14 mouse cellular contexts compared by ENCODE assay signal in genomic region chr13:39161980-39162379, GRCm38 (mm10).
DNase-seq lines count a peak whose midpoint lies in the region; ATAC-seq and TF ChIP-seq lines count a peak whose summit lies in the region.
"Had no signal": no experiment of that assay in that cellular context is flagged by ENCODE, and none has a peak within 500 bp of the region (broad histone marks: within the 10 kb centered on the region; RNA-seq: fewer than 3 reads in every experiment).

No protein-coding gene starts in this region.

- no peak for TF ChIP-seq RAD21 in CH12.LX (IDR thresholded peaks at IDR 0.05; ENCODE audit: low read depth, low read length)

- H3K79me2 ChIP-seq in CH12.LX (replicated peaks; ENCODE audit: control insufficient read depth, extremely low read depth, insufficient read depth, poor library complexity, severe bottlenecking): no peaks in the 10 kb centered on the region

- no peak overlapping the region for H3K9ac ChIP-seq in CH12.LX (ENCODE audit: insufficient read depth, low read depth)
- no peak overlapping the region for H3K9ac ChIP-seq in hindbrain, embryonic 14.5 days
- H3K9ac ChIP-seq: liver, embryonic 12.5 days had no signal

- no peak for TF ChIP-seq POLR2A in kidney, adult 2 months (IDR thresholded peaks at IDR 0.05; ENCODE audit: low read depth, low read length)
- no peak for TF ChIP-seq POLR2A in CH12.LX (IDR thresholded peaks at IDR 0.05; ENCODE audit: low read depth, low read length)
- no peak for TF ChIP-seq POLR2A in thymus, adult 2 months (IDR thresholded peaks at IDR 0.05; ENCODE audit: control insufficient read depth, extremely low read depth, insufficient read depth, low read length, poor library complexity)

- no peak overlapping the region for H3K27ac ChIP-seq in kidney, adult 2 months (ENCODE audit: insufficient read depth, low read depth, low read length)
- no peak overlapping the region for H3K27ac ChIP-seq in CH12.LX (ENCODE audit: insufficient read depth, low read depth)
- H3K27ac ChIP-seq in hindbrain, embryonic 14.5 days: no peak overlapping the region
- no peak overlapping the region for H3K27ac ChIP-seq in thymus, adult 2 months (ENCODE audit: control insufficient read depth, insufficient read depth, low read length)
- H3K27ac ChIP-seq: liver, embryonic 12.5 days had no signal

- H3K27me3 ChIP-seq in kidney, adult 2 months (replicated peaks; ENCODE audit: control insufficient read depth, insufficient read depth, low read length): no peaks in the 10 kb centered on the region
- H3K27me3 ChIP-seq in CH12.LX (replicated peaks): no peaks in the 10 kb centered on the region
- H3K27me3 ChIP-seq in hindbrain, embryonic 14.5 days (ENCODE audit: control insufficient read depth, insufficient read depth, low read length): no peaks in the 10 kb centered on the region
- H3K27me3 ChIP-seq in thymus, adult 2 months (ENCODE audit: control insufficient read depth, insufficient read depth, low read length): no peaks in the 10 kb centered on the region
- H3K27me3 ChIP-seq: liver, embryonic 12.5 days had no signal

- H3K4me2 ChIP-seq in CH12.LX (ENCODE audit: insufficient read depth, low read depth, poor library complexity, severe bottlenecking): no peak overlapping the region
- no peak overlapping the region for H3K4me2 ChIP-seq in hindbrain, embryonic 14.5 days (replicated peaks)
- H3K4me2 ChIP-seq: liver, embryonic 12.5 days had no signal

- no peak overlapping the region for H3K4me3 ChIP-seq in kidney, adult 2 months (ENCODE audit: insufficient read depth, low read depth, low read length)
- no peak overlapping the region for H3K4me3 ChIP-seq in CH12.LX (replicated peaks in 1 of 3; ENCODE audit: low read depth in 2 of 3, low read length in 2 of 3, poor library complexity in 1 of 3)
- no peak overlapping the region for H3K4me3 ChIP-seq in hindbrain, embryonic 14.5 days (replicated peaks; ENCODE audit: low read length)
- H3K4me3 ChIP-seq in thymus, adult 2 months (ENCODE audit: control insufficient read depth, insufficient read depth, low read length): no peak overlapping the region
- H3K4me3 ChIP-seq: liver, embryonic 12.5 days had no signal

- no peaks in the 10 kb centered on the region for H3K4me1 ChIP-seq in kidney, adult 2 months (ENCODE audit: control insufficient read depth, insufficient read depth, low read length)
- peaks cover 3 to 21% of the 10 kb centered on the region in 2 experiments; a peak in 2 of 4 replicates for H3K4me1 ChIP-seq in CH12.LX (ENCODE audit: control insufficient read depth in 1 of 2, insufficient read depth in 2 of 2)
- no peaks in the 10 kb centered on the region; the same call in 1 of the 2 replicates for H3K4me1 ChIP-seq in hindbrain, embryonic 14.5 days (replicated peaks; ENCODE audit: control insufficient read depth, insufficient read depth, low read length)
- no peaks in the 10 kb centered on the region for H3K4me1 ChIP-seq in thymus, adult 2 months (replicated peaks; ENCODE audit: control insufficient read depth, insufficient read depth, low read length)
- H3K4me1 ChIP-seq: liver, embryonic 12.5 days had no signal

- dilution Hi-C loops in CH12.LX (cut with MboI; ENCODE audit: extremely low pct_ligation_motif_present, extremely low pct_unique_long_range_greater_than_20kb, low sequenced_read_pairs): no loop called here

- H3K36me3 ChIP-seq in kidney, adult 2 months (ENCODE audit: control insufficient read depth, insufficient read depth, low read length): no peaks in the 10 kb centered on the region
- no peaks in the 10 kb centered on the region for H3K36me3 ChIP-seq in CH12.LX (replicated peaks in 1 of 2; ENCODE audit: control insufficient read depth in 1 of 2, insufficient read depth in 1 of 2, low read length in 1 of 2)
- no peaks in the 10 kb centered on the region for H3K36me3 ChIP-seq in hindbrain, embryonic 14.5 days (replicated peaks; ENCODE audit: control insufficient read depth, insufficient read depth)
- H3K36me3 ChIP-seq in thymus, adult 2 months (ENCODE audit: control insufficient read depth, insufficient read depth, low read length): no peaks in the 10 kb centered on the region
- H3K36me3 ChIP-seq: liver, embryonic 12.5 days had no signal

- DNase-seq in kidney, postnatal 10 days: peak; percentile 4
- no peak for DNase-seq in kidney, adult 2 months
- DNase-seq in CH12.LX (ENCODE audit: extremely low read depth): peak; percentile 52
- DNase-seq in embryo, embryonic 10.5 days (ENCODE audit: low spot score): peak; percentile 5
- no peak for DNase-seq in hindbrain, embryonic 14.5 days (ENCODE audit: low spot score)
- no peak for DNase-seq in thymus, adult 2 months
- DNase-seq: adrenal gland, adult 8-10 months; cerebellum, postnatal 25 days; heart, postnatal 36 days; kidney, adult 11 months; right cerebral cortex, postnatal 4 days; thymus, postnatal 4 days had no signal

- peak; percentile 43; the same call in 1 of the 2 replicates for ATAC-seq in hindbrain, embryonic 14.5 days (ENCODE audit: low FRiP score)
- ATAC-seq in CD4-positive, CD25-positive, alpha-beta regulatory T cell, adult 4 months: no peak
- ATAC-seq: liver, embryonic 12.5 days had no signal

- no peaks in the 10 kb centered on the region for H3K9me3 ChIP-seq in CH12.LX (replicated peaks; ENCODE audit: low read length)
- H3K9me3 ChIP-seq in hindbrain, embryonic 14.5 days (ENCODE audit: control insufficient read depth, low read length): no peaks in the 10 kb centered on the region
- H3K9me3 ChIP-seq: liver, embryonic 12.5 days had no signal

- TF ChIP-seq CTCF in kidney, adult 2 months (conservative IDR thresholded peaks at IDR 0.05; ENCODE audit: insufficient read depth, insufficient read length, low read depth, low read length): no peak
- TF ChIP-seq CTCF in CH12.LX (conservative IDR thresholded peaks at IDR 0.05 in 1 of 2, IDR thresholded peaks at IDR 0.05 in 1 of 2; ENCODE audit: low read depth in 2 of 2, low read length in 2 of 2): no peak
- no peak for TF ChIP-seq CTCF in thymus, adult 2 months (IDR thresholded peaks at IDR 0.05; ENCODE audit: borderline replicate concordance, control insufficient read depth, extremely low read depth, insufficient read depth, low read length, poor library complexity)

- no peak for TF ChIP-seq EP300 in CH12.LX (IDR thresholded peaks at IDR 0.05; ENCODE audit: low read length)

- in situ Hi-C loops in CH12.LX (cut with MboI; ENCODE audit: low pct_ligation_motif_present, low pct_unique_long_range_greater_than_20kb, low sequenced_read_pairs): no loop called here

- WGBS in kidney, adult 2 months: 42% methylated on average over 2 of the region's 2 CpGs
- WGBS in hindbrain, embryonic 14.5 days: 55% methylated on average over 2 of the region's 2 CpGs
- WGBS in thymus, adult 2 months: 73% methylated on average over 2 of the region's 2 CpGs

TF ChIP-seq in CH12.LX, 34 proteins besides CTCF, POLR2A, EP300 and RAD21:
- TF ChIP-seq MAFK (IDR thresholded peaks at IDR 0.05; ENCODE audit: insufficient replicate concordance, low read length) (no peak), USF1 (IDR thresholded peaks at IDR 0.05; ENCODE audit: low read depth, low read length) (no peak), KAT2A (IDR thresholded peaks at IDR 0.05; ENCODE audit: insufficient replicate concordance, low read length) (no peak), MEF2A (IDR thresholded peaks at IDR 0.05; ENCODE audit: borderline replicate concordance, low read depth, low read length) (no peak), UBTF (IDR thresholded peaks at IDR 0.05; ENCODE audit: low read depth, low read length) (no peak), POLR2AphosphoS2 (IDR thresholded peaks at IDR 0.05; ENCODE audit: low read depth, low read length) (no peak), SMC3 (IDR thresholded peaks at IDR 0.05; ENCODE audit: low read depth, low read length) (no peak), E2F4 (IDR thresholded peaks at IDR 0.05; ENCODE audit: insufficient replicate concordance, low read depth, low read length) (no peak), NRF1 (IDR thresholded peaks at IDR 0.05; ENCODE audit: low read depth, low read length) (no peak), IRF4 (IDR thresholded peaks at IDR 0.05; ENCODE audit: low read depth, low read length) (no peak), NELFE (IDR thresholded peaks at IDR 0.05; ENCODE audit: low read depth, low read length) (no peak), RCOR1 (conservative IDR thresholded peaks at IDR 0.05; ENCODE audit: low read depth, low read length) (no peak), MAZ (IDR thresholded peaks at IDR 0.05; ENCODE audit: low read depth, low read length) (no peak), GABPA (IDR thresholded peaks at IDR 0.05; ENCODE audit: insufficient replicate concordance, low read depth, low read length) (no peak), MXI1 (IDR thresholded peaks at IDR 0.05; ENCODE audit: low read depth, low read length) (no peak)

Comparison
In these comparisons a context has a peak if more than half of its experiments do, and no peak if none do; other contexts are left out.
1. DNase-seq: peak in kidney, postnatal 10 days (single experiment), CH12.LX (single experiment) and embryo, embryonic 10.5 days (single experiment); none in kidney, adult 2 months (single experiment), hindbrain, embryonic 14.5 days (single experiment) and thymus, adult 2 months (single experiment).